Mouse (Mus musculus) CH12.LX (cell line): ENCODE measurements around the gene Evi5. TPM values are rescaled to one million over a fixed set of nuclear protein-coding genes. Genes with fewer than 3 reads are reported as not detected.

Source experiments
- DNase-seq: peaks from one replicate; pipeline ENCODE4 v3.0.0-alpha.2; 2013; ENCODE audit errors: extremely low read depth
- H3K27ac ChIP-seq: 2 replicates; pipeline ENCODE4 v1.5.1; 2012; ENCODE audit warnings: low read depth, mild to moderate bottlenecking, control low read depth, moderate library complexity; ENCODE audit not compliant: insufficient read depth
- H3K27me3 ChIP-seq: replicated peaks from 2 replicates; pipeline ENCODE3; 2012; ENCODE audit warnings: inconsistent platforms
- H3K36me3 ChIP-seq, 2 experiments: replicated peaks in 1 of 2; 2 replicates each; pipeline versions ENCODE3 to v1.6.1; 2012; ENCODE audit warnings: inconsistent platforms in 1 of 2, low read length in 1 of 2, mild to moderate bottlenecking in 1 of 2, mixed read lengths in 1 of 2, moderate library complexity in 1 of 2; ENCODE audit not compliant: control insufficient read depth in 1 of 2, insufficient read depth in 1 of 2
- H3K4me1 ChIP-seq, 2 experiments: 2 replicates each; pipeline ENCODE4 v1.6.1; 2012; ENCODE audit warnings: inconsistent platforms in 1 of 2, moderate library complexity in 1 of 2; ENCODE audit not compliant: insufficient read depth in 2 of 2, control insufficient read depth in 1 of 2
- H3K4me2 ChIP-seq: 2 replicates; pipeline ENCODE4 v1.6.1; 2012; ENCODE audit warnings: low read depth, mild to moderate bottlenecking, control low read depth; ENCODE audit not compliant: poor library complexity, insufficient read depth, severe bottlenecking
- H3K4me3 ChIP-seq, 3 experiments: fragments of 150-350 bp in 1 of 3; sonication (generic) in 1 of 3; replicated peaks in 1 of 3; 2 replicates each; pipeline versions ENCODE3 to v1.5.1; 2011 to 2012; ENCODE audit warnings: low read depth in 2 of 3, low read length in 2 of 3, mild to moderate bottlenecking in 2 of 3, moderate library complexity in 2 of 3, control low read depth in 1 of 3, improper control_type of control experiment in 1 of 3, inconsistent platforms in 1 of 3, mixed read lengths in 1 of 3; ENCODE audit not compliant: poor library complexity in 1 of 3
- H3K79me2 ChIP-seq: replicated peaks from 2 replicates; pipeline ENCODE4 v1.6.1; 2012; ENCODE audit warnings: mild to moderate bottlenecking, moderate library complexity; ENCODE audit not compliant: control insufficient read depth, poor library complexity, insufficient read depth, severe bottlenecking; ENCODE audit errors: extremely low read depth
- H3K9ac ChIP-seq: 2 replicates; pipeline ENCODE4 v1.6.1; 2012; ENCODE audit warnings: low read depth, mild to moderate bottlenecking, control low read depth, moderate library complexity; ENCODE audit not compliant: insufficient read depth
- H3K9me3 ChIP-seq: replicated peaks from 2 replicates; pipeline ENCODE3; 2012; ENCODE audit warnings: low read length, inconsistent platforms, mixed read lengths
- BHLHE40 ChIP-seq: IDR thresholded peaks from 2 replicates; pipeline ENCODE4 v1.6.1; 2011; ENCODE audit warnings: mild to moderate bottlenecking, low read depth, low read length, improper control_type of control experiment
- E2F4 ChIP-seq: IDR thresholded peaks from 2 replicates; pipeline ENCODE4 v1.6.1; 2011; ENCODE audit warnings: low read depth, low read length, improper control_type of control experiment; ENCODE audit not compliant: insufficient replicate concordance
- ELF1 ChIP-seq: IDR thresholded peaks from 2 replicates; pipeline ENCODE4 v1.6.1; 2014; ENCODE audit warnings: low read depth, mild to moderate bottlenecking, inconsistent platforms, low read length, improper control_type of control experiment
- EP300 ChIP-seq: IDR thresholded peaks from 2 replicates; pipeline ENCODE4 v1.6.1; 2011; ENCODE audit warnings: low read length, improper control_type of control experiment
- GABPA ChIP-seq: IDR thresholded peaks from 2 replicates; pipeline ENCODE4 v1.6.1; 2012; ENCODE audit warnings: low read depth, low read length, improper control_type of control experiment, inconsistent platforms; ENCODE audit not compliant: insufficient replicate concordance
- HCFC1 ChIP-seq: IDR thresholded peaks from 2 replicates; pipeline ENCODE4 v1.6.1; 2012; ENCODE audit warnings: low read depth, mild to moderate bottlenecking, inconsistent platforms, low read length, improper control_type of control experiment
- IRF4 ChIP-seq: IDR thresholded peaks from 2 replicates; pipeline ENCODE4 v1.6.1; 2014; ENCODE audit warnings: low read depth, mild to moderate bottlenecking, inconsistent platforms, low read length, improper control_type of control experiment
- JUND ChIP-seq: conservative IDR thresholded peaks from 2 replicates; pipeline ENCODE4 v1.6.1; 2011; ENCODE audit warnings: low read depth, low read length, improper control_type of control experiment
- KAT2A ChIP-seq: IDR thresholded peaks from 2 replicates; pipeline ENCODE4 v1.6.1; 2012; ENCODE audit warnings: low read length, improper control_type of control experiment, inconsistent platforms; ENCODE audit not compliant: insufficient replicate concordance
- MAFK ChIP-seq: IDR thresholded peaks from 2 replicates; pipeline ENCODE4 v1.6.1; 2011; ENCODE audit warnings: low read length, improper control_type of control experiment; ENCODE audit not compliant: insufficient replicate concordance
- MEF2A ChIP-seq: IDR thresholded peaks from 2 replicates; pipeline ENCODE4 v1.6.1; 2014; ENCODE audit warnings: low read depth, mild to moderate bottlenecking, inconsistent platforms, low read length, improper control_type of control experiment, borderline replicate concordance
- MXI1 ChIP-seq: IDR thresholded peaks from 2 replicates; pipeline ENCODE4 v1.6.1; 2011; ENCODE audit warnings: mild to moderate bottlenecking, low read depth, low read length, improper control_type of control experiment
- MYC ChIP-seq: IDR thresholded peaks from 2 replicates; pipeline ENCODE4 v1.6.1; 2011; ENCODE audit warnings: low read depth, mild to moderate bottlenecking, improper control_type of control experiment, low read length
- PAX5 ChIP-seq: IDR thresholded peaks from 2 replicates; pipeline ENCODE4 v1.6.1; 2012; ENCODE audit warnings: low read length, inconsistent platforms, mixed read lengths
- POLR2A ChIP-seq: IDR thresholded peaks from 2 replicates; pipeline ENCODE4 v1.6.1; 2011; ENCODE audit warnings: low read depth, mild to moderate bottlenecking, improper control_type of control experiment, low read length
- POLR2AphosphoS2 ChIP-seq: IDR thresholded peaks from 2 replicates; pipeline ENCODE4 v1.6.1; 2011; ENCODE audit warnings: low read depth, low read length, improper control_type of control experiment
- RAD21 ChIP-seq: IDR thresholded peaks from 2 replicates; pipeline ENCODE4 v1.6.1; 2011; ENCODE audit warnings: low read depth, mild to moderate bottlenecking, low read length, improper control_type of control experiment, moderate library complexity
- RCOR1 ChIP-seq: conservative IDR thresholded peaks from 2 replicates; pipeline ENCODE4 v1.6.1; 2012; ENCODE audit warnings: low read depth, mild to moderate bottlenecking, inconsistent platforms, low read length, improper control_type of control experiment
- TBP ChIP-seq: conservative IDR thresholded peaks from 2 replicates; pipeline ENCODE4 v1.6.1; 2011; ENCODE audit warnings: low read depth, low read length, improper control_type of control experiment
- TCF12 ChIP-seq: IDR thresholded peaks from 2 replicates; pipeline ENCODE4 v1.6.1; 2014; ENCODE audit warnings: low read depth, mild to moderate bottlenecking, inconsistent platforms, low read length, improper control_type of control experiment
- USF1 ChIP-seq: IDR thresholded peaks from 2 replicates; pipeline ENCODE4 v1.6.1; 2014; ENCODE audit warnings: low read depth, mild to moderate bottlenecking, inconsistent platforms, low read length, improper control_type of control experiment
- USF2 ChIP-seq: conservative IDR thresholded peaks from 2 replicates; pipeline ENCODE4 v1.6.1; 2011; ENCODE audit warnings: low read depth, low read length, improper control_type of control experiment
- ZC3H11A ChIP-seq: IDR thresholded peaks from 2 replicates; pipeline ENCODE4 v1.6.1; 2012; ENCODE audit warnings: low read depth, mild to moderate bottlenecking, inconsistent platforms, low read length, improper control_type of control experiment
- ZKSCAN1 ChIP-seq: IDR thresholded peaks from 2 replicates; pipeline ENCODE4 v1.6.1; 2012; ENCODE audit warnings: low read depth, inconsistent platforms, low read length, improper control_type of control experiment, borderline replicate concordance
- ZMIZ1 ChIP-seq: IDR thresholded peaks from 2 replicates; pipeline ENCODE4 v1.6.1; 2012; ENCODE audit warnings: low read depth, mild to moderate bottlenecking, inconsistent platforms, low read length, improper control_type of control experiment
- ZNF384 ChIP-seq: IDR thresholded peaks from 2 replicates; pipeline ENCODE4 v1.6.1; 2012; ENCODE audit warnings: low read depth, low read length, improper control_type of control experiment, inconsistent platforms
- dilution Hi-C: fragments of 300-500 bp; cut with MboI; formaldehyde crosslinking; loops from 2 replicates; pipeline ENCODE4 v1.14.3; 2020; ENCODE audit warnings: low sequenced_read_pairs; ENCODE audit not compliant: extremely low pct_unique_long_range_greater_than_20kb, extremely low pct_ligation_motif_present
- in situ Hi-C: fragments of 300-500 bp; cut with MboI; formaldehyde crosslinking; loops from 3 replicates; pipeline ENCODE4 v1.14.3; 2019; ENCODE audit warnings: low sequenced_read_pairs, low pct_ligation_motif_present, low pct_unique_long_range_greater_than_20kb, mixed read lengths
- polyA plus RNA-seq: library from polyadenylated mRNA; unstranded; fragments of >175 nt; gene quantifications from 2 replicates; pipeline ENCODE4 v1.2.1, GENCODE M21; 2012; ENCODE audit warnings: low read depth; ENCODE audit not compliant: insufficient read length
- total RNA-seq, 2 experiments: library from RNA; depleted of rRNA; stranded (reverse); fragments of 300-350 nt in 1 of 2; fragments of >200 nt in 1 of 2; gene quantifications; 2 replicates each; pipeline ENCODE4 v1.2.3; 2012 to 2014

Evi5 gene
- total and polyA plus RNA-seq, 3 experiments, result 3.2 to 6.3 (median 3.8) TPM

DNA sequence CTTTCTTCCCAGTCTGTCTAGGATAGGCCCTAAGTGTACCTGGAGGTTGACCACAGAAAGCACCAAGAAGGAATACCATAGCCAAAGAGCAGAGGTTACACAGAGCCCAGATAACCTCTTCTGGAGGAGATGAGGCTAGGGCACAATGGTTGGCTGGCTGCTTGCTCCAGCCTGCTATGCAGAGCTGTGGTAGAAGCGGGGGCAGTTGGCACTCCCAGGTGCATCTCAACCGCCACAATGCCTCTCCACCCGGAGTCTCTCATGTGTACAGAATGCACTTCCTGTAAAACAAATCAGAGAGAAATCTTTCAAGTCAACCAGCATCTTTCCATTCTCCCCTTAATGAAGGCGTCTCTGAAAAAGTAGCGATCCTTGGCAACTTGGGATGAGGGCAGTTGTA lies 135.9 kb downstream of the Evi5 start:
- Histone ChIP-seq H3K9me3 (peaks cover 9% of the 10 kb centered on the region), H3K4me2 (no peak overlapping the region), H3K9ac (no peak overlapping the region), H3K27ac (no peak overlapping the region), H3K79me2 (no peaks in the 10 kb centered on the region), H3K4me1 (peaks cover 0 to 21% of the 10 kb centered on the region in 2 experiments; a peak in 2 of 4 replicates), H3K27me3 (no peaks in the 10 kb centered on the region), H3K36me3 (no peaks in the 10 kb centered on the region), H3K4me3 (no peak overlapping the region)
- in situ Hi-C loops (no loop called here), dilution Hi-C loops (no loop called here)
- TF ChIP-seq USF2 (no peak), PAX5 (no peak), RCOR1 (no peak), GABPA (no peak), MXI1 (no peak), E2F4 (no peak), IRF4 (no peak), ZMIZ1 (no peak), ZC3H11A (no peak), MAFK (no peak), EP300 (no peak), KAT2A (no peak), RAD21 (no peak), MYC (no peak), JUND (no peak), TCF12 (no peak), BHLHE40 (no peak), HCFC1 (no peak), MEF2A (no peak)
- DNase-seq, result no peak

- H3K4me3 ChIP-seq, result no peak overlapping the region
- H3K4me1 ChIP-seq, result peaks cover 0 to 21% of the 10 kb centered on the region in 2 experiments; a peak in 2 of 4 replicates
- no peak overlapping the region for H3K4me2 ChIP-seq
- H3K9ac ChIP-seq, result no peak overlapping the region
- H3K27me3 ChIP-seq, result no peaks in the 10 kb centered on the region
- H3K27ac ChIP-seq, result no peak overlapping the region
- dilution Hi-C loops, result no loop called here
- peaks cover 9% of the 10 kb centered on the region for H3K9me3 ChIP-seq
- H3K36me3 ChIP-seq, result no peaks in the 10 kb centered on the region
- DNase-seq, result no peak
- in situ Hi-C loops, result no loop called here
- no peaks in the 10 kb centered on the region for H3K79me2 ChIP-seq
- TF ChIP-seq POLR2AphosphoS2 (no peak), TBP (no peak), MAFK (no peak), USF1 (no peak), ZC3H11A (no peak), ZNF384 (no peak), ELF1 (no peak), RCOR1 (no peak), GABPA (no peak), POLR2A (no peak), ZKSCAN1 (no peak)
Measured at GRCm38 (mm10) chr5:107738296-107738695, 136.6 kb downstream of the Evi5 start.
